Comparison of ENCODE assay signal across 22 mouse cellular contexts in the genomic region with DNA sequence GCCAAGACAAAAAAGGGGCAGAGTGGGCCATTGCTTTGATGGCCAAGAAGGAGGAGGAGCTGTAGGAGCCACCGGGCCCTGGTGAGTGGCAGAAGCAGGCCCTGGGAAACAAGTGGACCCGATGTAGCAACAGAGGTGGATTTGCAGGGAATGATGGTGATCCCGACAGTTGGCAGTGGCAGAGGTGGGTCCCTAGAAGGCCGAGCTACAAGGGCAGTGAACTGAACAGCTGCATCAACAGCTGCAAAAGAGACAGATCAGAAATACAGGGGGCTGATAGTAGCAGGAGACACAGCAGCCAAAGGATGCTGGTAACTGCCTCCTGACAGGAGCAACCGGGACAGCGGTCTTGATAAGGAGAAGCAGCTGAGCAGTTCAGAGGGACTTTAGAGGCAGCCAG.
DNase-seq lines count a peak whose midpoint lies in the region; ATAC-seq and TF ChIP-seq lines count a peak whose summit lies in the region.
"Had no signal": no experiment of that assay in that cellular context is flagged by ENCODE, and none has a peak within 500 bp of the region (broad histone marks: within the 10 kb centered on the region; RNA-seq: fewer than 3 reads in every experiment).

No protein-coding gene starts in this region.

- H3K27ac ChIP-seq in embryonic facial prominence, embryonic 14.5 days (replicated peaks; ENCODE audit: low read depth, low read length): no peak overlapping the region; the same call in 1 of the 2 replicates
- H3K27ac ChIP-seq in embryonic facial prominence, embryonic 10.5 days (replicated peaks): no peak overlapping the region
- no peak overlapping the region for H3K27ac ChIP-seq in heart, embryonic 14.5 days (replicated peaks in 1 of 2; ENCODE audit: control insufficient read depth in 1 of 2, insufficient read depth in 1 of 2, low read depth in 2 of 2, low read length in 2 of 2)
- no peak overlapping the region for H3K27ac ChIP-seq in limb, embryonic 14.5 days (replicated peaks; ENCODE audit: low read depth, low read length)
- H3K27ac ChIP-seq: embryonic facial prominence, embryonic 13.5 days; forebrain, embryonic 10.5 days; hindbrain, embryonic 15.5 days had no signal

- no peak for TF ChIP-seq POLR2A in limb, embryonic 14.5 days (IDR thresholded peaks at IDR 0.05; ENCODE audit: borderline replicate concordance, extremely low read depth, insufficient read depth, insufficient read length)

- peak; percentile 90 for ATAC-seq in embryonic facial prominence, embryonic 14.5 days (ENCODE audit: low read depth)
- ATAC-seq in heart, embryonic 14.5 days (ENCODE audit: insufficient number of reproducible peaks, insufficient read depth, low FRiP score, low read depth): no peak
- ATAC-seq in limb, embryonic 14.5 days (ENCODE audit: low FRiP score, low read depth): peak; percentile 88
- no peak for ATAC-seq in megakaryocyte, adult 5-6 weeks (ENCODE audit: poor library complexity, severe bottlenecking)
- ATAC-seq: forebrain, embryonic 14.5 days had no signal

- no peak overlapping the region for H3K9ac ChIP-seq in embryonic facial prominence, embryonic 14.5 days (ENCODE audit: low read depth, low read length)
- peak overlapping the region; percentile 12; the same call in 1 of the 2 replicates for H3K9ac ChIP-seq in heart, embryonic 14.5 days (ENCODE audit: low read length)
- no peak overlapping the region for H3K9ac ChIP-seq in limb, embryonic 14.5 days (ENCODE audit: low read depth, low read length, severe bottlenecking)
- H3K9ac ChIP-seq: embryonic facial prominence, embryonic 13.5 days; heart, embryonic 12.5 days; hindbrain, embryonic 15.5 days had no signal

- no peaks in the 10 kb centered on the region for H3K9me3 ChIP-seq in embryonic facial prominence, embryonic 14.5 days (ENCODE audit: control insufficient read depth, low read length)
- H3K9me3 ChIP-seq in embryonic facial prominence, embryonic 10.5 days: no peaks in the 10 kb centered on the region
- no peaks in the 10 kb centered on the region for H3K9me3 ChIP-seq in heart, embryonic 14.5 days (ENCODE audit: control insufficient read depth, low read length)
- H3K9me3 ChIP-seq in limb, embryonic 14.5 days (ENCODE audit: control insufficient read depth, low read length): no peaks in the 10 kb centered on the region
- H3K9me3 ChIP-seq: embryonic facial prominence, embryonic 13.5 days; forebrain, embryonic 10.5 days; heart, embryonic 12.5 days; hindbrain, embryonic 15.5 days had no signal

- no peaks in the 10 kb centered on the region for H3K4me1 ChIP-seq in embryonic facial prominence, embryonic 14.5 days (ENCODE audit: control insufficient read depth, insufficient read depth, low read length)
- H3K4me1 ChIP-seq in embryonic facial prominence, embryonic 10.5 days: no peaks in the 10 kb centered on the region
- peaks cover 7 to 8% of the 10 kb centered on the region in 2 experiments; a peak in 3 of 4 replicates for H3K4me1 ChIP-seq in heart, embryonic 14.5 days (ENCODE audit: control insufficient read depth in 2 of 2, insufficient read depth in 2 of 2, low read length in 2 of 2)
- no peaks in the 10 kb centered on the region for H3K4me1 ChIP-seq in limb, embryonic 14.5 days (ENCODE audit: control insufficient read depth, insufficient read depth, low read length)
- H3K4me1 ChIP-seq: embryonic facial prominence, embryonic 13.5 days; forebrain, embryonic 10.5 days; hindbrain, embryonic 15.5 days had no signal

- H3K36me3 ChIP-seq in embryonic facial prominence, embryonic 14.5 days (ENCODE audit: control insufficient read depth, insufficient read depth, low read length): no peaks in the 10 kb centered on the region
- no peaks in the 10 kb centered on the region for H3K36me3 ChIP-seq in embryonic facial prominence, embryonic 10.5 days (replicated peaks)
- H3K36me3 ChIP-seq in heart, embryonic 14.5 days (ENCODE audit: control insufficient read depth, insufficient read depth, low read length): no peaks in the 10 kb centered on the region
- H3K36me3 ChIP-seq in limb, embryonic 14.5 days (ENCODE audit: control insufficient read depth, insufficient read depth, low read length): no peaks in the 10 kb centered on the region
- H3K36me3 ChIP-seq: embryonic facial prominence, embryonic 13.5 days; forebrain, embryonic 10.5 days; heart, embryonic 12.5 days; hindbrain, embryonic 15.5 days had no signal

- H3K27me3 ChIP-seq in embryonic facial prominence, embryonic 14.5 days (replicated peaks; ENCODE audit: control insufficient read depth, insufficient read depth, low read length): no peaks in the 10 kb centered on the region
- no peaks in the 10 kb centered on the region for H3K27me3 ChIP-seq in embryonic facial prominence, embryonic 10.5 days (replicated peaks; ENCODE audit: low read depth, poor library complexity, severe bottlenecking)
- no peaks in the 10 kb centered on the region for H3K27me3 ChIP-seq in heart, embryonic 14.5 days (ENCODE audit: control insufficient read depth, insufficient read depth, low read length)
- H3K27me3 ChIP-seq in limb, embryonic 14.5 days (ENCODE audit: control insufficient read depth, insufficient read depth, low read length): no peaks in the 10 kb centered on the region
- H3K27me3 ChIP-seq: embryonic facial prominence, embryonic 13.5 days; heart, embryonic 12.5 days; hindbrain, embryonic 15.5 days had no signal

- H3K4me3 ChIP-seq in embryonic facial prominence, embryonic 14.5 days (ENCODE audit: low read depth, low read length): no peak overlapping the region
- no peak overlapping the region for H3K4me3 ChIP-seq in embryonic facial prominence, embryonic 10.5 days
- H3K4me3 ChIP-seq in heart, embryonic 14.5 days (ENCODE audit: control insufficient read depth in 1 of 2, insufficient read depth in 1 of 2, low read depth in 1 of 2, low read length in 2 of 2): no peak overlapping the region
- no peak overlapping the region for H3K4me3 ChIP-seq in limb, embryonic 14.5 days (replicated peaks; ENCODE audit: low read length)
- H3K4me3 ChIP-seq: embryonic facial prominence, embryonic 13.5 days; erythroblast, embryonic 14.5 days; forebrain, embryonic 10.5 days; heart, embryonic 12.5 days; hindbrain, embryonic 15.5 days had no signal

- peak; percentile 87 for DNase-seq in embryonic facial prominence, embryonic 14.5 days (ENCODE audit: low spot score)
- DNase-seq in embryonic facial prominence, embryonic 10.5 days (ENCODE audit: low spot score): no peak
- DNase-seq in heart, adult 18-20 months: no peak
- DNase-seq in limb, embryonic 14.5 days (ENCODE audit: low spot score): peak; percentile 65
- DNase-seq in ovary, postnatal 36 days (ENCODE audit: low spot score): no peak
- DNase-seq in urinary bladder, adult 18-20 months (ENCODE audit: low spot score in 2 of 2): no peak
- DNase-seq: adrenal gland, postnatal 14 days; B cell, adult 2 months; cerebellum, adult 11-12 months; cerebellum, adult 9-10 months; cerebellum, postnatal 25 days; gastrocnemius, postnatal 36 days; heart, adult 11 months; heart, postnatal 36 days had no signal

- no peak overlapping the region for H3K4me2 ChIP-seq in embryonic facial prominence, embryonic 14.5 days (ENCODE audit: low read depth, low read length)
- H3K4me2 ChIP-seq in heart, embryonic 14.5 days (ENCODE audit: low read length): no peak overlapping the region
- H3K4me2 ChIP-seq in limb, embryonic 14.5 days (replicated peaks; ENCODE audit: low read depth, low read length, severe bottlenecking): no peak overlapping the region
- H3K4me2 ChIP-seq: embryonic facial prominence, embryonic 13.5 days; heart, embryonic 12.5 days; hindbrain, embryonic 15.5 days had no signal

- 66% methylated on average over 6 of the region's 6 CpGs for WGBS in embryonic facial prominence, embryonic 14.5 days
- 76% methylated on average over 6 of the region's 6 CpGs for WGBS in embryonic facial prominence, embryonic 10.5 days
- 39% methylated on average over 6 of the region's 6 CpGs for WGBS in heart, embryonic 14.5 days
- WGBS in limb, embryonic 14.5 days: 68% methylated on average over 6 of the region's 6 CpGs

Comparison
In these comparisons a context has a peak if more than half of its experiments do, and no peak if none do; other contexts are left out.
1. DNase-seq: peak in embryonic facial prominence, embryonic 14.5 days (single experiment) and limb, embryonic 14.5 days (single experiment); none in embryonic facial prominence, embryonic 10.5 days (single experiment), heart, adult 18-20 months (0 of 2), ovary, postnatal 36 days (single experiment) and urinary bladder, adult 18-20 months (0 of 2).
2. ATAC-seq: peak in embryonic facial prominence, embryonic 14.5 days (single experiment) and limb, embryonic 14.5 days (single experiment); none in heart, embryonic 14.5 days (single experiment) and megakaryocyte, adult 5-6 weeks (single experiment).